Mouse (Mus musculus): ENCODE results near the gene Phlda2. TPM values are rescaled to one million over a fixed set of nuclear protein-coding genes. Genes with fewer than 3 reads are reported as not detected.
"Not testable (repeated sequence)": the region's sequence is repeated elsewhere in the genome, so short reads cannot be mapped to it uniquely, and the experiment has no call there.

Gene Phlda2
- total RNA-seq (2017) = not detected in 2 replicates

GRCm38 (mm10) chr7:143502418-143503200, at the start of gene Phlda2:
Gene Phlda2, minus strand, starts transcription at chr7:143503150.
- ATAC-seq (ENCODE audit: extremely low read depth, insufficient number of reproducible peaks, low FRiP score, poor library complexity, severe bottlenecking) = no peak

GRCm38 (mm10) chr7:143549588-143550220, 46.8 kb upstream of the Phlda2 start:
- no peak for ATAC-seq (ENCODE audit: extremely low read depth, insufficient number of reproducible peaks, low FRiP score, poor library complexity, severe bottlenecking)

DNA sequence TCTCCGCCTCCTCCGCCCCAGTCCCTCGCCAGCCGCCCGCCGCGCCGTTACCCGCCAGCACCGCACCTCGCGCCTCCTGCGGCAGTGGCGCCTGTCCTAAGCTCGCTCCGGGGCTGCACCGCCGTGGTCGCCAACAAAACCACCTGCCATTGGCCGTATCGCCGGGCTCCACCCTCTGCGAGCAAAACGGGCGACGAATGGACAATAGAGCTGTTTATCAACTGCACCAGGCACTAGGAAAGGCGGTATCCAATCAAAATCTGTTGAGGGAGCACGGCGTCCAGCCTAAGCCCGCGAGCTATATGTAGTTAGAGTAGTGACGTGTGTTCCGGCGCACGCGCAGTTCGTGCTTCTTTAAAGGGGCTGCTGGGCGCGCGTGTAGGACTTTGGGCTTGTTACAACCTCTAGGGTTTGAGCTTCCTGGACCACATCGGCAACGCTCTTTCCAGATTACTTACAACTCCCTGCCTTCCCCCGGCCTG, 46.1 kb upstream of the Phlda2 start, which contains the start of gene Nap1l4:
TSS of gene Nap1l4 (minus strand) at position 131 of the 482 bp plus-strand sequence.
- ATAC-seq (ENCODE audit: extremely low read depth, insufficient number of reproducible peaks, low FRiP score, poor library complexity, severe bottlenecking) = peak; percentile 96

DNA sequence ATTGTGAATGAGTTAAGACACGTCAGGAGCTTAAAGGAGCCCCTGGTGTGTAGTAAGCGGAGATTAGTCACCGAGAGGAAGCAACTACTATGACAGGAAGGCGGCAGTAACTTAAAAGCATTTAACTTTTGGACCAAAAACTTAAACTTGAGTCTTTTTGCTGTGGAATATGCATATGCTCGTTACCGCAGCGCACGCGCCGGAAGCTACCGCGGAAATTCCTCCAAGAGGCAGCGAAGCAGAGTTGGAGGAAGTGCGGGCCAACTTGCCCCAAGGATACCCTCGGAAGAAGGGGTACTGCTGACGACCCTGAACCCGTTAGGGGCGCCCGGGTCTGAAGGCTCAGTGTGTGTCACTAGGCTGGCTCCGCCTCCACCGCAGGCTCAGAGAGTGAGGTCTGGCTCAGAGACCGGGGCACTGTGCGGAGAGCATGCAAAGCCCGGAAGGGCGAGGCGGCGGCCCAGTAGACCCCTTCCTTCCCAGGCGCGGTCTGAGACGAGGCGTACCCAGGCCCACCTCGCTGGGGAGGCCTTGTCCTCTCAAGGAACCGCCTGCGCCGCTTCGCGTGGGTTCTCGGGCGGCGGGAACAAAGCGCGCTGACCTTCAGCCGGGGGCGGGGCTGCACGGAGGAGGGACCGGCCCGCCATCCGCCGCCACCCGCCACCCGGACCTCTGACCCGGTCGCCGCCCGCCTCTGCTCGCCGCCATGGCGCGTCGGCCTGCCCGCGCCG, 45.4 kb upstream of the Phlda2 start:
- peak; percentile 45 for ATAC-seq (ENCODE audit: extremely low read depth, insufficient number of reproducible peaks, low FRiP score, poor library complexity, severe bottlenecking)

DNA sequence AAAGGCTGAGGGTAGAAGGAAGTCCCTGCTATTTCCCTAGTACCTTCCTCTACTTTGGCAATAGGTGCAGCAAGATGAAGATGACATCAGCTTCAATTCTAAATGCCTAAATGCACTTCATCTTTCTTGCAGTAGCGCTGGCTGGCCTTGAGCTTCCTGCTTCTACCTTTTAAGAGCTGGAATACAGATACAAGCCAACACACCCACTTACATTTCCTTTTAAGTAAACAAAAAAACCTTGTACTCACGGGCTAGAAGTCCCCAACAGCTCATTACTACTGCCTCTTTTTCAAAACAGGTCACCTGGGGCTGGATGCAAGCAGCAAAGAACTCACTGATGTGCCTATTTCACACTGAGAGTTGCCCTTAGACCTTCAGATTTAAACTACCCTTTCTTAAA, 43.6 kb upstream of the Phlda2 start:
- ATAC-seq (ENCODE audit: extremely low read depth, insufficient number of reproducible peaks, low FRiP score, poor library complexity, severe bottlenecking) = no peak

GRCm38 (mm10) chr7:143544368-143544767, 41.4 kb upstream of the Phlda2 start:
- ATAC-seq (ENCODE audit: extremely low read depth, insufficient number of reproducible peaks, low FRiP score, poor library complexity, severe bottlenecking) = no peak

- no peak for ATAC-seq (ENCODE audit: extremely low read depth, insufficient number of reproducible peaks, low FRiP score, poor library complexity, severe bottlenecking)
These were observed 35.7 kb upstream of the Phlda2 start for GRCm38 (mm10) chr7:143538671-143539070.

GRCm38 (mm10) chr7:143538229-143538628, 35.3 kb upstream of the Phlda2 start:
- ATAC-seq (ENCODE audit: extremely low read depth, insufficient number of reproducible peaks, low FRiP score, poor library complexity, severe bottlenecking) = not testable (repeated sequence)

GRCm38 (mm10) chr7:143536251-143536650, 33.3 kb upstream of the Phlda2 start:
- no peak for ATAC-seq (ENCODE audit: extremely low read depth, insufficient number of reproducible peaks, low FRiP score, poor library complexity, severe bottlenecking)

- no peak for ATAC-seq (ENCODE audit: extremely low read depth, insufficient number of reproducible peaks, low FRiP score, poor library complexity, severe bottlenecking)
These were observed 30.3 kb upstream of the Phlda2 start for GRCm38 (mm10) chr7:143533284-143533683.

DNA sequence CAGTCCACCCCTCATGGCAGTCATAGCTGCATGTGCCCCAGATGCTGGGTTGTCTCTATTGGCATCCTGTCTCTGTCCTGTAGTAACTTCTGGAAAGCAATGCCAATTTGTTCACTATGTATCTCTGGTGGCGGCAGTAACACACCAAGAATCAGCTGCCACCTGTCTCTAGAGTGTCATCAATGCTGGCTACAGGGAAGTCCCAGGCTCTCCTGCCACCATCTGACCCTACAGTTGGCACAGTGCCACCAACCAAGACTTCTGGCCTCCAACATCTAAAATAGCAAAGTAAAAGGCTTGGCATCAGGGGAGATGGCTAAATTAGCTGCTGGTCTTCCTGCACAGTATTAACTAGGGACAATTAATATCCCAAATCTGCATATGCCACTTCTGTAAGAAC, 29.5 kb upstream of the Phlda2 start:
- no peak for ATAC-seq (ENCODE audit: extremely low read depth, insufficient number of reproducible peaks, low FRiP score, poor library complexity, severe bottlenecking)

- no peak for ATAC-seq (ENCODE audit: extremely low read depth, insufficient number of reproducible peaks, low FRiP score, poor library complexity, severe bottlenecking)
These were observed 16.4 kb upstream of the Phlda2 start for GRCm38 (mm10) chr7:143519333-143519732.

- no peak for ATAC-seq (ENCODE audit: extremely low read depth, insufficient number of reproducible peaks, low FRiP score, poor library complexity, severe bottlenecking)
These were observed 11.4 kb upstream of the Phlda2 start for GRCm38 (mm10) chr7:143514416-143514768.

DNA sequence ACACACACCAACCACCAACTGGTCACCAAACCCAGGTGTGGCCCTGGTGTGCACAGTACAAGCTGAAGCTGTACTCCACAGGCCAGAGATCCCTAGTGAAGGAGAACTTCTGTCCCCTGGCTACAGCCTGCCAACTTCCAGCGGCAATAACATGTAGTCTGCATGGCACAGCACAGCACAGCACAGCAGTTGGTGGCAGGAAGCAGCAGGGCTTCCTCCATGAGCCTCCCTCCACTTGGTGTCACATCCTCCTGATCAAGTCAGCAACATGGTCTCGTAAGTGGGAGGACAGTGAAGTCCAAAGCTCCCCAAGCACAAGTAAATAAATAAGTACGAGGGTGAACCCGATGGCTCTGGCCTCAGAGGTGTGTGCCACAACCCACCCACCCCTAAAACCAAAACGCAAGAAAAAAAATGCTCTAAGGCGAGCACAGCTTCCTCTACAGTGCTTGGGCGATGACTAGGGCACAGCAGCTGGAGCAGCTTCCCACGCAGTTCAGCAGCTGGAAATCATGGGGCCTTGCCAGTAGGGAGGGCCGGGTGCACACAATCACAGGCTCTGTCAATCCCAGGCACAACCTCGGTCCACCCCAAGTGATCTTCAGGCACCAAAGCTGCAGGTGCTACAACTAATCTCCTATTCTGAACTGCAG, 10.9 kb upstream of the Phlda2 start:
- no peak for ATAC-seq (ENCODE audit: extremely low read depth, insufficient number of reproducible peaks, low FRiP score, poor library complexity, severe bottlenecking)

- ATAC-seq (ENCODE audit: extremely low read depth, insufficient number of reproducible peaks, low FRiP score, poor library complexity, severe bottlenecking) = no peak
These were observed 8.4 kb upstream of the Phlda2 start for GRCm38 (mm10) chr7:143511335-143511712.

GRCm38 (mm10) chr7:143510593-143511334, 7.8 kb upstream of the Phlda2 start:
- ATAC-seq (ENCODE audit: extremely low read depth, insufficient number of reproducible peaks, low FRiP score, poor library complexity, severe bottlenecking) = no peak

DNA sequence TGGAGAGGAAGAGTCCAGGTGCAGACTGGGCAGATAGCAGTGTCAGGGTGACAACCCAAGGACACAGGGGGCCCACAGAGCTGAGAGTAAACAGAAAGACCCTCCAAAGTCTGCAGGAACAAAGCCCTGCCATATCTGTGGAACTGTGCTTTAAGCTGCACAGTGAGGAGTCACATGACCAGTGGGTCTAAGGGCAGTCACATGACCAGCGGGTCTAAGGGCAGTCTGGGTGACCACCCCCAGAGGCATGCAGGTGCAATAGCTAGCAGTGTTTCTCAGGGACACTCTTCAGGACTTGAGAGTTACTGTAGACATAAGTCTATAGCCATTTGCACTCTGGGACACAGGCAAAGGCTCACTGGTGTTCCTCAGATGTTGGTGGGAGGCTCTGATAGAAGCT, 6.6 kb upstream of the Phlda2 start:
- ATAC-seq (ENCODE audit: extremely low read depth, insufficient number of reproducible peaks, low FRiP score, poor library complexity, severe bottlenecking) = no peak

- no peak for ATAC-seq (ENCODE audit: extremely low read depth, insufficient number of reproducible peaks, low FRiP score, poor library complexity, severe bottlenecking)
These were observed 3.7 kb upstream of the Phlda2 start for GRCm38 (mm10) chr7:143506675-143507074.

DNA sequence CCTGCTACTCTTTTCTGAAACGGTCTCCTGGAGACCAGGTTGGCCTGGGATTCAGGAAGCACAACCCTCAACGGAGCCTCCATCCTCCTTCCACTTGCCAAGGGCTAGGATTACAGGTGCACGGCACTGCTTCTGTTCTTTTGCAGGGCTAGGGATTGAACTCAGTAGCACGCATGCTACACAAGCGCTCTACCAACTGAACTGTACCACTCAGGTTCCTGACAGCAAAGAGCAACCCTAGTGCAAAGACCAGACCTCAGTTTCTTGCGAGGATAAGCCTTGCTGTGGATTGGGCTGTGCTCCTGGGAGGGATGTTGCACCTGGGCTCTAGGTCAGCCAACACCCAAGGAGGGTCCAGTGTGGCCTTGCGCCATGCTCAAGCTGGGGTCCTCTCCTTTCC, 3.3 kb upstream of the Phlda2 start:
- ATAC-seq (ENCODE audit: extremely low read depth, insufficient number of reproducible peaks, low FRiP score, poor library complexity, severe bottlenecking) = no peak

Measured in neutrophil, adult 5-6 weeks (primary cell).